Mouse (Mus musculus) hindbrain, embryonic 12.5 days (tissue): ENCODE measurements at regions not wholly inside any gene's neighbourhood (a gene's known extent, or its start where the extent isn't known, plus 50 kb on each side); places are given as distances from the start of the nearest gene placed in this dataset.

Source experiments
- ATAC-seq: fragments of 200-750 bp; cut with Nextera tagmentation; 2 replicates; pipeline ENCODE4 v1.8.0; 2017; ENCODE audit warnings: moderate TSS enrichment; ENCODE audit not compliant: low FRiP score
- H3K27ac ChIP-seq: fragments of 300-500 bp; sonication (generic); 2 replicates; pipeline ENCODE4 v1.5.1; 2016; ENCODE audit warnings: mild to moderate bottlenecking
- H3K27me3 ChIP-seq: fragments of 300-500 bp; sonication (generic); 2 replicates; pipeline ENCODE4 v1.6.1; 2016; ENCODE audit warnings: mild to moderate bottlenecking
- H3K36me3 ChIP-seq: fragments of 300-500 bp; sonication (generic); 2 replicates; pipeline ENCODE4 v1.6.1; 2016; ENCODE audit warnings: mild to moderate bottlenecking
- H3K4me1 ChIP-seq: fragments of 300-500 bp; sonication (generic); 2 replicates; pipeline ENCODE4 v1.6.1; 2016
- H3K4me2 ChIP-seq: fragments of 300-500 bp; sonication (generic); replicated peaks from 2 replicates; pipeline ENCODE4 v1.6.1; 2016; ENCODE audit warnings: mild to moderate bottlenecking
- H3K4me3 ChIP-seq: fragments of 300-500 bp; sonication (generic); 2 replicates; pipeline ENCODE4 v1.5.1; 2016; ENCODE audit warnings: mild to moderate bottlenecking
- H3K9ac ChIP-seq: fragments of 300-500 bp; sonication (generic); 2 replicates; pipeline ENCODE4 v1.6.1; 2016; ENCODE audit warnings: mild to moderate bottlenecking, moderate library complexity
- H3K9me3 ChIP-seq: fragments of 300-500 bp; sonication (generic); replicated peaks from 2 replicates; pipeline ENCODE4 v1.6.1; 2016; ENCODE audit warnings: mild to moderate bottlenecking
- WGBS: fragments of 180-500 bp; shearing (Covaris S2); methylation state at CpG from one replicate; pipeline ENCODE4 v1.1.7; 2016; 5-methylcytosine and 5-hydroxymethylcytosine counted together

GRCm38 (mm10) chr1:94203281-94203680 lies 150.9 kb upstream of the Pdcd1 start:
- no peak for ATAC-seq
- WGBS = 85% methylated on average over 3 of the region's 3 CpGs
- no peaks in the 10 kb centered on the region for H3K27me3 ChIP-seq
- no peaks in the 10 kb centered on the region for H3K9me3 ChIP-seq
- H3K36me3 ChIP-seq = no peaks in the 10 kb centered on the region
- no peak overlapping the region for H3K9ac ChIP-seq
- no peak overlapping the region for H3K4me3 ChIP-seq
- no peaks in the 10 kb centered on the region for H3K4me1 ChIP-seq
- no peak overlapping the region for H3K27ac ChIP-seq
- H3K4me2 ChIP-seq = no peak overlapping the region

- Histone ChIP-seq H3K27ac (no peak overlapping the region), H3K4me2 (no peak overlapping the region), H3K9me3 (no peaks in the 10 kb centered on the region), H3K27me3 (no peaks in the 10 kb centered on the region), H3K4me1 (no peaks in the 10 kb centered on the region), H3K4me3 (no peak overlapping the region), H3K36me3 (no peaks in the 10 kb centered on the region), H3K9ac (no peak overlapping the region)
- ATAC-seq = no peak
- 79% methylated on average over 2 of the region's 2 CpGs for WGBS
Observed at GRCm38 (mm10) chr1:94183876-94184275, 131.5 kb upstream of the Pdcd1 start.

DNA sequence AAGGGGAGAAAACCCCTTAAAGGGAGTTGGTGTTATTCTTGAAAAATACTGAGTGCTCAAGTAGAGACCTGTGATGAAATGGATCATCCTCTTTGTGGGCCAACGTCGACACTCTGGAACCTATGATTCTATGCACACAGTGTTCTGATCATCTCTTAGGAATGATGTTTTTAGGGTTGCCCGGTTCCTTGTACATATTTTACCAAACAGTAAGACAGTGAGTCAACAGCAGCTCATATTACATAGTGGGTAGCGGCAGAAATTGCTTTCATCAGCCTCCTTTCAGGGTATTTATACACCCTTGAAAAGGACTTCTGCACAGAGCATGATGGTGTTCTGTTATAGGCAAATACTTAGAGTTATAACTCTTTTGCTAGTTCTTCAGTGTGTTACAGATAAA lies 97.6 kb upstream of the Pdcd1 start:
- 87% methylated on average over 4 of the region's 4 CpGs for WGBS

GRCm38 (mm10) chr1:94147015-94147414 lies 94.7 kb upstream of the Pdcd1 start:
- Histone ChIP-seq H3K36me3 (no peaks in the 10 kb centered on the region), H3K4me2 (no peak overlapping the region), H3K4me3 (no peak overlapping the region), H3K9ac (no peak overlapping the region), H3K27ac (no peak overlapping the region), H3K4me1 (no peaks in the 10 kb centered on the region), H3K9me3 (no peaks in the 10 kb centered on the region), H3K27me3 (no peaks in the 10 kb centered on the region)
- ATAC-seq = no peak
- WGBS = 86% methylated on average over 4 of the region's 4 CpGs

More for the DNA sequence above, 97.6 kb upstream of the Pdcd1 start:
- Histone ChIP-seq H3K4me1 (no peaks in the 10 kb centered on the region), H3K27me3 (no peaks in the 10 kb centered on the region), H3K36me3 (no peaks in the 10 kb centered on the region), H3K27ac (no peak overlapping the region), H3K9me3 (no peaks in the 10 kb centered on the region), H3K4me3 (no peak overlapping the region), H3K9ac (no peak overlapping the region), H3K4me2 (no peak overlapping the region)
- no peak for ATAC-seq

GRCm38 (mm10) chr1:94140518-94140917 lies 88.2 kb upstream of the Pdcd1 start:
- 78% methylated on average over 3 of the region's 3 CpGs for WGBS
- Histone ChIP-seq H3K9ac (no peak overlapping the region), H3K27ac (no peak overlapping the region), H3K36me3 (no peaks in the 10 kb centered on the region), H3K4me1 (no peaks in the 10 kb centered on the region), H3K4me3 (no peak overlapping the region), H3K4me2 (no peak overlapping the region), H3K9me3 (no peaks in the 10 kb centered on the region), H3K27me3 (no peaks in the 10 kb centered on the region)
- no peak for ATAC-seq

DNA sequence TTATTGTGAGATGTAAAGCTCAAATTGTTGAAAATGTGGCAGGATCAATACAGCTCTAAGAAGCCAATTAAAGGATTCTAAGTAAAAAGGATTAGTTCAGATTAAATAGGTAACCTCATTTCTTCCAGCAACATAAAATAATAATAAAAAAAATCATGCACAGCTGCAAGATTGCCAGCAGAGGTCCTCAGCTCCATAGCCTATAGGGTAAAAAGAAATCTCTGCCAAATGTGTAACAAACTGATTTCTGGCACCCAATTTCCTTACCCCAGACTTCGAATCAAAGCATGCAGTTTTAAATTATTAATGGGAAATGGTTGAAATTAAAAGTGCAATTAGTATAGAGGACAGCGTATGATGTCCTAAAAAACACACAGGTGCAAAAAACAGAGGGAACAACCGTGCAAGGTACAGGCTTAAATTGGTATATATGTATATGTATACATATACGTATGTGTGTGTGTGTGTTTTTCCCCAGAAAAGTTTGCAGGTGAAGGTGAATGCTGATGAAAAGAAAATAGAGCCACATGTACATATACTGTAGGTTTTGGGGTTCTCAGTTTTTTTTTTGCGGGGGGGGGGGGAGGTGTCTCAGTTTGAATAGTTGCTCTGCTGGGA lies 87.2 kb upstream of the Pdcd1 start:
- ATAC-seq = no peak
- Histone ChIP-seq H3K4me2 (no peak overlapping the region), H3K4me3 (no peak overlapping the region), H3K9me3 (no peaks in the 10 kb centered on the region), H3K9ac (no peak overlapping the region), H3K27me3 (no peaks in the 10 kb centered on the region), H3K36me3 (no peaks in the 10 kb centered on the region), H3K4me1 (no peaks in the 10 kb centered on the region), H3K27ac (no peak overlapping the region)
- 80% methylated on average over 5 of the region's 5 CpGs for WGBS

DNA sequence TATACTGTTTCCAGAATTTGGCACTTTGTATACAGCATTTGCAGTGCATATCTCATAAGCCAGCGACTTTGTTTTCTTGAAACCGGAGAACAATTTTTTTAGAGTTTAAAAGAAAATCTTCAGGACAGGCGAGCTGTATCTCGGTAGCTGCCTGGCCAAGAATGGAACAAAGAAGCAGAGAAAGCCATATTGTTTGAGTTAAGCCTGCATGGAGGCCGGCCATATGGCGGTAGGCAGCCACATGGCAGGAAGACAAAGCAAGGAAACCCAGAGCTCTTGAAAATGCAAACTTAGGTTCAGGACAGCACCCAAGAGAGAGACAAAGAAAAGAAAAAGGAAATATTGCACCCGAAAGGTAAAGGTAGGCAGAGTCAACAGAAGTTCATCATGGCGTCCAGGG lies 84.4 kb upstream of the Pdcd1 start:
- H3K27ac ChIP-seq = no peak overlapping the region
- no peak overlapping the region for H3K9ac ChIP-seq
- H3K36me3 ChIP-seq = no peaks in the 10 kb centered on the region
- no peaks in the 10 kb centered on the region for H3K4me1 ChIP-seq
- H3K9me3 ChIP-seq = no peaks in the 10 kb centered on the region
- no peaks in the 10 kb centered on the region for H3K27me3 ChIP-seq
- WGBS = 87% methylated on average over 8 of the region's 8 CpGs
- no peak for ATAC-seq
- no peak overlapping the region for H3K4me3 ChIP-seq
- H3K4me2 ChIP-seq = no peak overlapping the region
